Mouse (Mus musculus) small intestine, adult 2 months (tissue): ENCODE data around the gene Ntf3.

Experiments used
- CTCF ChIP-seq: fragments of 200-500 bp; IDR thresholded peaks from 2 replicates; pipeline ENCODE4 v1.5.1; 2012; ENCODE audit warnings: low read depth, mild to moderate bottlenecking, control low read depth, inconsistent platforms, low read length, moderate library complexity, mixed read lengths; ENCODE audit not compliant: insufficient replicate concordance, insufficient read length; ENCODE audit errors: extremely low read depth
- POLR2A ChIP-seq: fragments of 200-500 bp; IDR thresholded peaks from 2 replicates; pipeline ENCODE4 v1.6.1; 2012; ENCODE audit warnings: low read depth, mild to moderate bottlenecking, control low read depth, inconsistent platforms, low read length, moderate library complexity

- TF ChIP-seq POLR2A, result no peak
- no peak for TF ChIP-seq CTCF
These were observed 35.0 kb upstream of the Ntf3 start for GRCm38 (mm10) chr6:126201721-126202120.
